Mouse (Mus musculus) limb, embryonic 14.5 days (tissue): ENCODE measurements at regions not wholly inside any gene's neighbourhood (a gene's known extent, or its start where the extent isn't known, plus 50 kb on each side); places are given as distances from the start of the nearest gene placed in this dataset.

Experiments used
- ATAC-seq: fragments of 200-750 bp; cut with Nextera tagmentation; 2 replicates; pipeline ENCODE4 v1.8.0; 2017; ENCODE audit warnings: low read depth, moderate number of reproducible peaks, moderate TSS enrichment; ENCODE audit not compliant: low FRiP score
- DNase-seq: peaks from one replicate; pipeline ENCODE4 v3.0.0-alpha.2; 2015; ENCODE audit warnings: low spot score
- H3K27ac ChIP-seq: fragments of 300-500 bp; sonication (generic); replicated peaks from 2 replicates; pipeline ENCODE4 v1.5.1; 2014; ENCODE audit warnings: low read depth, mild to moderate bottlenecking, low read length, moderate library complexity, mixed read lengths
- H3K27me3 ChIP-seq: fragments of 300-500 bp; sonication (generic); 2 replicates; pipeline ENCODE4 v1.6.1; 2014; ENCODE audit warnings: low read length, mixed read lengths; ENCODE audit not compliant: control insufficient read depth, insufficient read depth
- H3K36me3 ChIP-seq: fragments of 300-500 bp; sonication (generic); 2 replicates; pipeline ENCODE4 v1.6.1; 2014; ENCODE audit warnings: mild to moderate bottlenecking, low read length, moderate library complexity, mixed read lengths; ENCODE audit not compliant: control insufficient read depth, insufficient read depth
- H3K4me1 ChIP-seq: fragments of 300-500 bp; sonication (generic); 2 replicates; pipeline ENCODE4 v1.6.1; 2014; ENCODE audit warnings: antibody characterized with exemption, low read length, mixed read lengths; ENCODE audit not compliant: control insufficient read depth, insufficient read depth
- H3K4me2 ChIP-seq: fragments of 300-500 bp; sonication (generic); replicated peaks from 2 replicates; pipeline ENCODE4 v1.6.1; 2014; ENCODE audit warnings: low read depth, mild to moderate bottlenecking, low read length, moderate library complexity; ENCODE audit not compliant: severe bottlenecking
- H3K4me3 ChIP-seq: fragments of 300-500 bp; sonication (generic); replicated peaks from 2 replicates; pipeline ENCODE4 v1.5.1; 2014; ENCODE audit warnings: low read length
- H3K9ac ChIP-seq: fragments of 300-500 bp; sonication (generic); 2 replicates; pipeline ENCODE4 v1.6.1; 2014; ENCODE audit warnings: mild to moderate bottlenecking, low read depth, low read length, moderate library complexity; ENCODE audit not compliant: severe bottlenecking
- H3K9me3 ChIP-seq: fragments of 300-500 bp; sonication (generic); 2 replicates; pipeline ENCODE4 v1.6.1; 2016; ENCODE audit warnings: low read length; ENCODE audit not compliant: control insufficient read depth
- POLR2A ChIP-seq: fragments of 200-500 bp; IDR thresholded peaks from 2 replicates; pipeline ENCODE4 v1.8.0; 2012; ENCODE audit warnings: inconsistent platforms, mild to moderate bottlenecking, moderate library complexity, borderline replicate concordance; ENCODE audit not compliant: insufficient read depth, insufficient read length; ENCODE audit errors: extremely low read depth
- WGBS: fragments of 180-500 bp; shearing (Covaris S2); extraction: QIAGEN DNeasy Blood & Tissue Kit; methylation state at CpG from one replicate; pipeline ENCODE4 v1.1.7; 2014; 5-methylcytosine and 5-hydroxymethylcytosine counted together

- Histone ChIP-seq H3K9me3 (no peaks in the 10 kb centered on the region), H3K27me3 (no peaks in the 10 kb centered on the region), H3K27ac (no peak overlapping the region), H3K9ac (no peak overlapping the region), H3K4me1 (no peaks in the 10 kb centered on the region), H3K4me3 (no peak overlapping the region), H3K36me3 (no peaks in the 10 kb centered on the region), H3K4me2 (no peak overlapping the region)
- ATAC-seq: no peak
- WGBS: 75% methylated on average over 6 of the region's 6 CpGs
- no peak for DNase-seq
- no peak for TF ChIP-seq POLR2A
Measured at GRCm38 (mm10) chr11:38618707-38619106, 1382.9 kb upstream of the Tenm2 start.

GRCm38 (mm10) chr11:38600971-38601370, 1365.2 kb upstream of the Tenm2 start:
- Histone ChIP-seq H3K27ac (no peak overlapping the region), H3K4me1 (no peaks in the 10 kb centered on the region), H3K9me3 (no peaks in the 10 kb centered on the region), H3K9ac (no peak overlapping the region), H3K36me3 (no peaks in the 10 kb centered on the region), H3K27me3 (no peaks in the 10 kb centered on the region), H3K4me2 (no peak overlapping the region), H3K4me3 (no peak overlapping the region)
- DNase-seq: no peak
- 51% methylated on average over 4 of the region's 4 CpGs for WGBS
- TF ChIP-seq POLR2A: no peak
- no peak for ATAC-seq

DNA sequence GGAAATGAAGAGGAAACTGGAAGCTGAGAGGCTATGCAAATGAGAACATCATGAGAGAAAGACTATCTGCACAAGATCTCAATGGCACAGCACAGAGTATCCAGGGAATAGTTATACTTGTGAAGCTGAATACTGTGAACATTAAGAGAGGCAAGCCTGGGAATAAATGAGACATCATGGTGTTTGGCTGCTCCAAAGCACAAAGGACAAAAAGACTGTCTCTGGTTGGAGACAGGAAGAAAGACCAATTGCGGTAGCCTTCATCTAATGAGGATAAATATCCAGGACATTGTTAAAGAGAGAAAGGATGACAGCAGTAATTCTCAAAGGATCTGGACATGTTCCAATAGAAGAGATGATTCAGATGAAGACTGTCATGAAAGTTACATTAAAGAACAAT, 1332.8 kb upstream of the Tenm2 start:
- H3K27me3 ChIP-seq: no peaks in the 10 kb centered on the region
- H3K9me3 ChIP-seq: no peaks in the 10 kb centered on the region
- no peak overlapping the region for H3K9ac ChIP-seq
- WGBS: 94% methylated on average over 1 of the region's 1 CpGs
- H3K4me3 ChIP-seq: no peak overlapping the region
- H3K4me1 ChIP-seq: no peaks in the 10 kb centered on the region
- DNase-seq (no peak), ATAC-seq (no peak)
- H3K36me3 ChIP-seq: no peaks in the 10 kb centered on the region
- H3K4me2 ChIP-seq: no peak overlapping the region
- H3K27ac ChIP-seq: no peak overlapping the region
- TF ChIP-seq POLR2A: no peak

GRCm38 (mm10) chr11:38543893-38544292, 1308.1 kb upstream of the Tenm2 start:
- H3K4me3 ChIP-seq: no peak overlapping the region
- no peaks in the 10 kb centered on the region for H3K9me3 ChIP-seq
- TF ChIP-seq POLR2A: no peak
- H3K9ac ChIP-seq: no peak overlapping the region
- H3K36me3 ChIP-seq: no peaks in the 10 kb centered on the region
- H3K27me3 ChIP-seq: no peaks in the 10 kb centered on the region
- no peaks in the 10 kb centered on the region for H3K4me1 ChIP-seq
- 6% methylated on average over 8 of the region's 8 CpGs for WGBS
- ATAC-seq (no peak), DNase-seq (peak; percentile 38)
- H3K27ac ChIP-seq: no peak overlapping the region
- no peak overlapping the region for H3K4me2 ChIP-seq

GRCm38 (mm10) chr11:38540097-38540496, 1304.3 kb upstream of the Tenm2 start:
- no peak overlapping the region for H3K27ac ChIP-seq
- no peak for DNase-seq
- H3K27me3 ChIP-seq: no peaks in the 10 kb centered on the region
- no peaks in the 10 kb centered on the region for H3K36me3 ChIP-seq
- no peaks in the 10 kb centered on the region for H3K9me3 ChIP-seq
- no peak overlapping the region for H3K9ac ChIP-seq
- H3K4me3 ChIP-seq: no peak overlapping the region
- no peak for ATAC-seq
- 77% methylated on average over 2 of the region's 2 CpGs for WGBS
- no peak for TF ChIP-seq POLR2A
- no peak overlapping the region for H3K4me2 ChIP-seq
- no peaks in the 10 kb centered on the region for H3K4me1 ChIP-seq

- H3K9ac ChIP-seq: no peak overlapping the region
- DNase-seq (no peak), ATAC-seq (no peak)
- no peak for TF ChIP-seq POLR2A
- WGBS: 90% methylated on average over 2 of the region's 2 CpGs
- no peak overlapping the region for H3K4me2 ChIP-seq
- H3K4me3 ChIP-seq: no peak overlapping the region
- no peaks in the 10 kb centered on the region for H3K36me3 ChIP-seq
- H3K27ac ChIP-seq: no peak overlapping the region
- no peaks in the 10 kb centered on the region for H3K27me3 ChIP-seq
- H3K9me3 ChIP-seq: no peaks in the 10 kb centered on the region
- H3K4me1 ChIP-seq: no peaks in the 10 kb centered on the region
Measured at GRCm38 (mm10) chr11:38532282-38532681, 1296.5 kb upstream of the Tenm2 start.
